Comparison of ENCODE assay signal across 20 mouse cellular contexts in genomic region chr2:145103295-145103694, GRCm38 (mm10).
DNase-seq lines count a peak whose midpoint lies in the region; ATAC-seq and TF ChIP-seq lines count a peak whose summit lies in the region.
"Had no signal": no experiment of that assay in that cellular context is flagged by ENCODE, and none has a peak within 500 bp of the region (broad histone marks: within the 10 kb centered on the region; RNA-seq: fewer than 3 reads in every experiment).

No protein-coding gene starts in this region.

- no peak overlapping the region for H3K4me3 ChIP-seq in layer of hippocampus, adult 2 months
- H3K4me3 ChIP-seq: embryonic facial prominence, embryonic 10.5 days; heart, adult 2 months; heart, embryonic 15.5 days; hindbrain, embryonic 10.5 days had no signal

- no peak for DNase-seq in cerebellum, postnatal 4 days (ENCODE audit: low spot score in 2 of 2)
- DNase-seq in cerebellum, adult 11-12 months, result peak; percentile 78
- DNase-seq in cerebellum, adult 9-10 months, result peak; percentile 84
- DNase-seq in cerebellum, postnatal 25 days, result peak; percentile 79 to 84
- no peak for DNase-seq in layer of hippocampus, adult 2 months (ENCODE audit: low spot score in 2 of 2)
- DNase-seq in left cerebral cortex, postnatal 14 days (ENCODE audit: low spot score in 2 of 2), result no peak
- DNase-seq: adrenal gland, postnatal 14 days; gastrocnemius, postnatal 36 days; heart, adult 2 months; kidney, adult 2 months had no signal

- no peak for TF ChIP-seq CTCF in layer of hippocampus, adult 2 months (conservative IDR thresholded peaks at IDR 0.05)

- intact Hi-C loops in left cerebral cortex, postnatal 14 days (cut with DNase I), result no loop called here

- no peak overlapping the region for H3K27ac ChIP-seq in layer of hippocampus, adult 2 months
- H3K27ac ChIP-seq: embryonic facial prominence, embryonic 10.5 days; heart, adult 2 months; heart, embryonic 15.5 days; hindbrain, embryonic 10.5 days; hindbrain, embryonic 14.5 days had no signal

- peak; percentile 75 for ATAC-seq in cerebellum, adult (ENCODE audit: insufficient number of reproducible peaks, low FRiP score, low TSS enrichment)
- no peak for ATAC-seq in granulocyte monocyte progenitor cell, adult 5-6 weeks (replicated peaks; ENCODE audit: poor library complexity, severe bottlenecking)
- ATAC-seq: activated CD4-positive, CD25-positive, alpha-beta regulatory T cell, adult 4 months; forebrain, embryonic 14.5 days; intestine, embryonic 16.5 days; Patski had no signal

Comparison
In these comparisons a context has a peak if more than half of its experiments do, and no peak if none do; other contexts are left out.
1. DNase-seq: peak in cerebellum, adult 11-12 months (single experiment), cerebellum, adult 9-10 months (single experiment) and cerebellum, postnatal 25 days (2 of 2); none in cerebellum, postnatal 4 days (0 of 2), layer of hippocampus, adult 2 months (0 of 2) and left cerebral cortex, postnatal 14 days (0 of 2).